Mouse (Mus musculus): ENCODE measurements around the gene Tulp3. TPM values are rescaled to one million over a fixed set of nuclear protein-coding genes. Genes with fewer than 3 reads are reported as not detected.
"Not testable (repeated sequence)": the region's sequence is repeated elsewhere in the genome, so short reads cannot be mapped to it uniquely, and the experiment has no call there.

Gene Tulp3
- polyA plus RNA-seq (2017; shearing (Covaris generic)) = 1 to 10 TPM; 2.0 to 2.4 TPM

- peak; percentile 97 for ATAC-seq
These were observed at the start of gene Tulp3 for GRCm38 (mm10) chr6:128355726-128356416. Gene Tulp3, minus strand, starts transcription at chr6:128355851.

GRCm38 (mm10) chr6:128404708-128405107 is 49.1 kb upstream of the Tulp3 start:
- no peak for ATAC-seq

GRCm38 (mm10) chr6:128399421-128400185 is 44.0 kb upstream of the Tulp3 start:
- no peak for ATAC-seq

- ATAC-seq = no peak
These were observed 43.3 kb upstream of the Tulp3 start, which contains the start of gene Nrip2 for GRCm38 (mm10) chr6:128398996-128399395. Gene Nrip2, plus strand, starts transcription at chr6:128399296.

- no peak for ATAC-seq
These were observed 42.1 kb upstream of the Tulp3 start for GRCm38 (mm10) chr6:128397574-128398261.

- ATAC-seq = no peak
These were observed 35.0 kb upstream of the Tulp3 start for GRCm38 (mm10) chr6:128390683-128391082.

GRCm38 (mm10) chr6:128389185-128389584 is 33.5 kb upstream of the Tulp3 start:
- ATAC-seq = no peak

GRCm38 (mm10) chr6:128385026-128385425 is 29.4 kb upstream of the Tulp3 start:
- ATAC-seq = no peak

GRCm38 (mm10) chr6:128383752-128384151 is 28.1 kb upstream of the Tulp3 start:
- ATAC-seq = no peak

- ATAC-seq = no peak
These were observed 25.6 kb upstream of the Tulp3 start for GRCm38 (mm10) chr6:128381254-128381653.

- not testable (repeated sequence) for ATAC-seq
These were observed 25.0 kb upstream of the Tulp3 start for GRCm38 (mm10) chr6:128380594-128381167.

- no peak for ATAC-seq
These were observed 24.0 kb upstream of the Tulp3 start for GRCm38 (mm10) chr6:128379636-128380035.

- ATAC-seq = no peak
These were observed 20.9 kb upstream of the Tulp3 start for GRCm38 (mm10) chr6:128376371-128377085.

- ATAC-seq = no peak
These were observed 19.5 kb upstream of the Tulp3 start, which contains the start of the genes Tex52 and Gm44596 for GRCm38 (mm10) chr6:128375192-128375591. Gene Tex52, plus strand, starts transcription at chr6:128375456. Gene Gm44596, plus strand, starts transcription at chr6:128375503.

GRCm38 (mm10) chr6:128370040-128370439 is 14.4 kb upstream of the Tulp3 start:
- ATAC-seq = no peak

- ATAC-seq = no peak
These were observed 10.8 kb upstream of the Tulp3 start for GRCm38 (mm10) chr6:128366466-128366865.

- ATAC-seq = no peak
These were observed 9.1 kb upstream of the Tulp3 start for GRCm38 (mm10) chr6:128364721-128365120.

GRCm38 (mm10) chr6:128363007-128363825 is 7.6 kb upstream of the Tulp3 start:
- no peak for ATAC-seq

- ATAC-seq = peak; percentile 81
These were observed 6.8 kb upstream of the Tulp3 start, which contains the start of the genes Rhno1 and Foxm1 for GRCm38 (mm10) chr6:128362381-128363006. Gene Rhno1, minus strand, starts transcription at chr6:128362911. Gene Foxm1, plus strand, starts transcription at chr6:128362967.

GRCm38 (mm10) chr6:128361901-128362300 is 6.2 kb upstream of the Tulp3 start:
- ATAC-seq = peak; percentile 5

All from CD4-positive, CD25-positive, alpha-beta regulatory T cell, adult 4 months (primary cell).